Mouse (Mus musculus): Measurements from ENCODE around the gene Sdk2.

Sdk2 gene

GRCm38 (mm10) chr11:113735151-113735550 is 331.7 kb downstream of the Sdk2 start:
- DNase-seq = no peak

- DNase-seq = no peak
Observed at GRCm38 (mm10) chr11:113733631-113734364, 333.0 kb downstream of the Sdk2 start.

- DNase-seq = no peak
Observed at GRCm38 (mm10) chr11:113731945-113732612, 334.8 kb downstream of the Sdk2 start.

- no peak for DNase-seq
Observed at GRCm38 (mm10) chr11:113730879-113731278, 336.0 kb downstream of the Sdk2 start.

- no peak for DNase-seq
Observed at GRCm38 (mm10) chr11:113729917-113730316, 336.9 kb downstream of the Sdk2 start.

- no peak for DNase-seq
Observed at GRCm38 (mm10) chr11:113729239-113729638, 337.6 kb downstream of the Sdk2 start.

- no peak for DNase-seq
Observed at GRCm38 (mm10) chr11:113727992-113728391, 338.9 kb downstream of the Sdk2 start.

- no peak for DNase-seq
Observed at GRCm38 (mm10) chr11:113726994-113727888, 339.6 kb downstream of the Sdk2 start.

All from cerebellum, postnatal 25 days (tissue).